Mouse (Mus musculus) liver, embryonic 14.5 days (tissue): ENCODE results near the gene Rad52.

Experiments used
- CTCF ChIP-seq: IDR thresholded peaks from 2 replicates; pipeline ENCODE4 v1.5.1; 2016; ENCODE audit warnings: antibody characterized with exemption, low read depth, control low read depth
- EP300 ChIP-seq: IDR thresholded peaks from 2 replicates; pipeline ENCODE4 v1.6.1; 2016; ENCODE audit warnings: antibody characterized with exemption, low read depth

DNA sequence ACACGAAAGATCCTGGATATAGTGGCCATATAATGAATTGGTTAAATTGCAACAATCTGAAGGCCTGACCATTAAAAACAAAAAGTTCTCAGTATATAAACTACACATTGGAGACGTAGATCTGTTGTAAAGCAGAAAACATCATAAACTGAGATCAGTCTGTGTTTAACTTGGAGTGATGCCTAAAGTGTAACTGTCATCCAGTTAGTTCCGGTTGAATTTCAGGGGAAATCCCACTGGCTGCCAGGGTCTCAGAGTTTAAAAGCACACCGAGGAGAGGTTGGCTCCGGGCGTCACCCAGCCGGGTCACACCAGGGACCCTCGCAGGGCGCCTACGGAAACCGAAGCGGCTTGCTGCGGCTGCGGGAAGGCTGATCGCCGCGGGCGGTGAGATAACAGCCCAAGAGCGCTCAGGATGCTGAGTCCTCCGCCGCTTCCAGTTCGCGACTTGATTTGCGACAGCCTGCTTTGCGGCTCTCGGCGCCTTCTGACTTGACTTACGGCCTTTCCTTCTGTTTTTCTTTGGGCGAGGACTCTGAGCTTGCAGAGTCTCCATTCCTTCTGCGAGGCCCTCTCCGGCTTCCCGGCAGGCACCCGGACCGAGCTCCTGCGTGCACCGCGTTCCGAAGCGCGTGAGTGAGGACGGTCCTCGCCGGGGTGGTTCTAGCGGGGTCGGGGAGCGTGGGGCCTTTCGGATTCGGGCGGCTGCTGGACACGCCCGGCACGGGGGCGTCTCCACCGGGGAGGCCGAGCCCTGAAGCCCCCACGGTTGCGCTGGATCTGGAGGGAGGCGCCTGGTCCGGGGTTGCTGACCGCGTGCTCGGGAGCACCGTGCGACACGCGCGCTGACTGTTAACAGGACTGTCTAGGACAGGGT lies at the start of gene Rad52:
- TF ChIP-seq CTCF (no peak), EP300 (0 out of 2 replicates have a peak, but pooled peaks have one; percentile 9)
